Mouse (Mus musculus) layer of hippocampus, adult 2 months (tissue): ENCODE measurements around the gene Lrig3. TPM values are rescaled to one million over a fixed set of nuclear protein-coding genes. Genes with fewer than 3 reads are reported as not detected.

Experiments
- DNase-seq, 2 experiments: peaks; one replicate each; pipeline ENCODE4 v3.0.0; 2022; ENCODE audit warnings: low spot score in 2 of 2
- H3K27ac ChIP-seq: fragments of 200-600 bp; 2 replicates; pipeline ENCODE4 v1.8.1; 2022
- H3K4me3 ChIP-seq: fragments of 200-600 bp; 2 replicates; pipeline ENCODE4 v1.8.1; 2022; ENCODE audit warnings: mild to moderate bottlenecking
- CTCF ChIP-seq: fragments of 200-600 bp; conservative IDR thresholded peaks from 2 replicates; pipeline ENCODE4 v1.8.1; 2022; ENCODE audit warnings: antibody characterized with exemption, mild to moderate bottlenecking, moderate library complexity
- microRNA-seq, 2 experiments: library from miRNA; unstranded; fragments of <30 nt; microRNA quantifications; one replicate each; pipeline ENCODE4 v1.2.0; 2021
- total RNA-seq, 2 experiments: library from RNA; stranded (reverse); gene quantifications; 2 replicates each; pipeline ENCODE4 v1.2.3; 2021

Lrig3 gene
- total RNA-seq, 2 experiments from 2014 or later: 3.5 to 3.6 TPM

GRCm38 (mm10) chr10:126028574-126029440 lies 62.8 kb downstream of the Lrig3 start:
- no peak overlapping the region for H3K27ac ChIP-seq
- no peak for DNase-seq
- no peak overlapping the region for H3K4me3 ChIP-seq
- no peak for TF ChIP-seq CTCF

- H3K27ac ChIP-seq: no peak overlapping the region
- DNase-seq: no peak
- TF ChIP-seq CTCF: no peak
Observed at GRCm38 (mm10) chr10:126029441-126030114, 63.6 kb downstream of the Lrig3 start.

GRCm38 (mm10) chr10:126056881-126057280 lies 90.9 kb downstream of the Lrig3 start:
- no peak overlapping the region for H3K4me3 ChIP-seq
- no peak overlapping the region for H3K27ac ChIP-seq
- DNase-seq: no peak
- TF ChIP-seq CTCF: no peak

More at GRCm38 (mm10) chr10:126029441-126030114, 63.6 kb downstream of the Lrig3 start:
- H3K4me3 ChIP-seq: no peak overlapping the region

DNA sequence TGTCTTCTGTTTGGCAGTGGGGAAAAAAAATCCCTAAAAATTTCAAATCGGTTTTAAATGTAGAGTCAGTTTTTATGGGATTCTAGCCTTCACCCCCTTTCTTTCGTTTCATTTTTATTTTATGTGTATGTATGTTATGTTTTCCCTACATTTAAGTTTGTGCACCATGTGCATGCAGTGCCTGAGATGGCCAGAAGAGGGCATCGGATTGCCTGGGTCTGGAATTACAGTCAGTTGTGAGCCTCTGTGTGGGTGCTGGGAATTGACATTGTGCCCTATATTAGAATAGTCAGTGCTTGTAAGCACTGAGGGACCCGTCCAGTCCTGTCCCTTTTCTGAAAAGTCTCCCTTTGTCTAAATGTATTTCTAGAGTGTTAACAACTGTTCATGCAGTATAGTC lies 96.8 kb downstream of the Lrig3 start:
- DNase-seq: no peak
- Histone ChIP-seq H3K4me3 (no peak overlapping the region), H3K27ac (no peak overlapping the region)
- TF ChIP-seq CTCF: peak; percentile 49

Small RNA genes within 50 kb of the gene (microRNA-seq; reads per million reads assigned to microRNA genes)
- gene Gm22183: 0 reads per million in 2 experiments
